Mouse (Mus musculus) embryonic stem cell, embryonic (primary cell): Measurements from ENCODE around the gene Abcb10.

Source experiments
- CTCF ChIA-PET, 4 experiments: fragments of 300-600 bp in 2 of 4; fragments of 350-600 bp in 2 of 4; sonication (Branson Sonifier 250); formaldehyde crosslinking; loops; one replicate each; lab custom pipeline; 2022; ENCODE audit warnings: inconsistent platforms in 2 of 4; lab: Charles Lee
- POLR2A ChIA-PET, 4 experiments: fragments of 300-600 bp in 2 of 4; fragments of 350-600 bp in 2 of 4; sonication (Branson Sonifier 250); formaldehyde crosslinking; loops; one replicate each; lab custom pipeline; 2022; ENCODE audit warnings: antibody characterized with exemption in 4 of 4, inconsistent platforms in 1 of 4; lab: Charles Lee

Gene Abcb10

DNA sequence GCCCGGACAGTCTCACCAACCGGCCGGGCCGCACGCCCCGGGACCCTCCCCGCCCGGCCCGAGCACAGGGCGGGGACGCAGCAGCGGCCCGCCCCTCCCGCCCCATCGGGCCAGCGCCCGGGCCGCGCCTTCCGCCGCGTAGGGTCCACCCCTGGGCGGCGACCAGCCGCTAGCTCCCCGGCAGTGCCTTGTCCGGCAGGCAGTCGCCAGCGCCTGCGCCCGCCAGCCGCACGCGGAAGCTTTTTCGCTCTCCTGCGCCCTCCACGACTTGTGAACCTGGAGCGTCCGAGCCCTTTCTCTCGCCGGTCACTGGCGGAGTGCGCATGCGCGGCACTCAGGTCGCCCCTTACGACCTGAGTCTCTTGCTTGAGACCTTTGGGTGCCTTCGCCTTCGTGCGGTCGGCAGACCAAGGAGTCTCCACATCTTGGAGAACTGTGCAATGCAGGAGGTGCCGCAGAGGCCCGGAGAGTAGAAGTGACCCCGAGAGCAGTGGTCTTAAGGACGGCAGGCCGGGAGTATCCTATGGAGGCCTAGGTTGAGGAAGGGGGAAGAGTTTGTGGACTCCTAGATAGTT lies at the start of gene Abcb10:
TSS of gene Abcb10 (minus strand) at position 297 of the 575 bp plus-strand sequence.
- POLR2A ChIA-PET, result interaction anchor here (0.7 to 2.3 kb wide), 37 partner anchors 9 to 349 kb away, joined by 3 to 26 read pairs (median 4); partner anchors contain the start of genes Nup133 (in 3 of the 4), Taf5l (in 3 of the 4) and Urb2 (in 3 of the 4)
- CTCF ChIA-PET, result interaction anchor here in 3 of 4 experiments (1.0 to 1.8 kb wide), 3 partner anchors 11 to 58 kb away, joined by 4 to 6 read pairs (median 5); no protein-coding TSS in a partner anchor

DNA sequence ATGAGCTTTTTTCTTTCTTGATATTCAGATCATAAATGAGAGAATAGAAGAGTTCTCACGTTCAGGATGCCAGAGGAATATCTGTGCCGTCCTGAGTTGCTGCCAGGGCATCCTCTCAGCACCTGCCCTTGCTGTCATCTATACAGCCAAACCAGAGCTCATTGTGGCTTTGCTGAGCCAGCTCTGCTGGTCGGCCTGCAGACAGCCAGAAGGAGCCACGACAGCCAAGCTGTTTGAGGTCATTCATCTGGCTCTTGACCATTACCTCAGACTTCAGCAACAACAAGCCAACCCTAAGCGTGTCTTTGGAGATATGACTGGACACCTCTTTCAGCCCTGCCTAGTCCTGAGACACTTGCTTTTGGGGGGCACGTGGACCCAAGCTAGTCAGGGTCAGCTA lies 44.9 kb upstream of the Abcb10 start:
- POLR2A ChIA-PET, result interaction anchor here in 3 of 4 experiments (0.6 to 27.9 kb wide), 12 partner anchors 9 to 321 kb away, joined by 3 to 614 read pairs (median 4); partner anchors contain the start of gene Nup133 (in 1 of the 3)

DNA sequence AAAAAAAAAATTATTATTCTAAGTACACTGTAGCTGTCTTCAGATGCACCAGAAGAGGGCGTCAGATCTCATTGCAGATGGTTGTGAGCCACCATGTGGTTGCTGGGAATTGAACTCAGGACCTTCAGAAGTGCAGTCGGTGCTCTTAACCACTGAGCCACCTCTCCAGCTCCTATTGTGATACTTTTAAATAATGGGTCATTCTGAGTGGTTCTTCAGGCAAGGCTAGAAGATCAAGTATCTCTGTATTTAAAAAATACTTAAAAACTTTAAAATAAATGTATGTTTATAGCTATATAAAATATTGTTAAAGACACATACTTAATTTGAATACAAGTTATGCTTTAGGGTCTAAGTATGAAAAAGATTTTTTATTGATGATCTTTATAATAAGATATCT lies 43.3 kb upstream of the Abcb10 start:
- POLR2A ChIA-PET, result interaction anchor here in 3 of 4 experiments (0.9 to 27.9 kb wide), 15 partner anchors 9 to 77 kb away, joined by 3 to 614 read pairs (median 4); partner anchors contain the start of gene Nup133 (in 2 of the 3)
- CTCF ChIA-PET, result interaction anchor here in 3 of 4 experiments (0.7 to 1.8 kb wide), 6 partner anchors 12 to 323 kb away, joined by 3 to 4 read pairs (median 3); no protein-coding TSS in a partner anchor

More for the DNA sequence above, 44.9 kb upstream of the Abcb10 start:
- CTCF ChIA-PET, result interaction anchor here in 1 of 4 experiments (1.4 kb wide), 1 partner anchor 102 kb away, joined by 3 read pairs; no protein-coding TSS in a partner anchor

DNA sequence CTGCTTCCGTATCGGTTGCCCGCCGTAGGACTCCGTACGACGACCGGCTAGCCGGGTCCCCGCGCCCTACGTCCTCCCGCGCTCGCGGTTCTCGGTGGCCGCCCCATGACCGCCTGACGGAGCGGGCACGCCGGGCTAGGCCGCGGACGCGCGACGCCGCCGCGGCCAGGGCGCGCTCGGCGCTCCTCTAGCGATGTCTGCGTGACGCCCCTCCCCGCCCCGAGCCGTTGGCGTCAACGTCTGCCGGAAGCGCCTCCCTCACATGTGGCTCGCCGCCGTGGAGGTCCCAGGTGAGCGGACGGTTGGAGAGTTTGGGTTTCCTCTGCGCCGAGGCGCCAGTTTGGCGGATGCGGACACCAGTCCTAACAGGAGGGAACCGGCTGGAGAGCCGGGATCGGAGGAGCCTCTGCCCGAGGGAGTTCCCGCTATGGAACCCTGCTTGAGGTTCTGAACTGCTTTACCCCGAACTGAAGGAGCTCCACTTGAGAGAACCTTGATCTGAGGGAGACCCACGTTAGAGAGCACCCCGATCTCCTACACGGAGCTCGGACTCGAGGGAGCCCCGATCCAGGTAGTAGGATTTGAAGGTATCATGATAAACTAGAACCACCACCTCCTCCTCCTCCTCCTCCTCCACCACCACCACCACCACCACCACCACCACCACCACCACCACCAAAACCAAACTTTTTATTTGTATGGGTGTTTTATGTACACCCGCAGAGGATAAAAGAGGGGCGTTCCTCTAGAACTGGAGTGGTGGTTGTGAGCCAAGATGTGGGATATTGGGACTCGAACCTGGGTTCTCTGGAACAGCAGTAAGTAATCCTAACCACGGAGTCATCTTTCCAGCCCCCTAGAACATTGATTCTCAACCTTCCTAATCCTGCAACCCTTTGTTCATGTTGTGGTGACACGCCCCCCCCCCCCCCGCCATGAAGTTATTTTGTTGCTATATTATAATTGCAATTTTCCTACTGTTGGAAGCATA lies 38.6 kb upstream of the Abcb10 start, which contains the start of the genes Taf5l and Urb2:
TSS of gene Taf5l (minus strand) at position 161 of the 991 bp plus-strand sequence.
TSS of gene Urb2 (plus strand) at position 272 of the 991 bp plus-strand sequence.
- ChIA-PET CTCF (interaction anchor here in 1 of 4 experiments (1.3 kb wide), 1 partner anchor 10 kb away, joined by 3 read pairs; no protein-coding TSS in a partner anchor), POLR2A (interaction anchor here (0.6 to 27.9 kb wide), 26 partner anchors 9 to 1439 kb away, joined by 3 to 614 read pairs (median 5); partner anchors contain the start of genes Abcb10 (in 3 of the 4) and Nup133 (in 1 of the 4))

DNA sequence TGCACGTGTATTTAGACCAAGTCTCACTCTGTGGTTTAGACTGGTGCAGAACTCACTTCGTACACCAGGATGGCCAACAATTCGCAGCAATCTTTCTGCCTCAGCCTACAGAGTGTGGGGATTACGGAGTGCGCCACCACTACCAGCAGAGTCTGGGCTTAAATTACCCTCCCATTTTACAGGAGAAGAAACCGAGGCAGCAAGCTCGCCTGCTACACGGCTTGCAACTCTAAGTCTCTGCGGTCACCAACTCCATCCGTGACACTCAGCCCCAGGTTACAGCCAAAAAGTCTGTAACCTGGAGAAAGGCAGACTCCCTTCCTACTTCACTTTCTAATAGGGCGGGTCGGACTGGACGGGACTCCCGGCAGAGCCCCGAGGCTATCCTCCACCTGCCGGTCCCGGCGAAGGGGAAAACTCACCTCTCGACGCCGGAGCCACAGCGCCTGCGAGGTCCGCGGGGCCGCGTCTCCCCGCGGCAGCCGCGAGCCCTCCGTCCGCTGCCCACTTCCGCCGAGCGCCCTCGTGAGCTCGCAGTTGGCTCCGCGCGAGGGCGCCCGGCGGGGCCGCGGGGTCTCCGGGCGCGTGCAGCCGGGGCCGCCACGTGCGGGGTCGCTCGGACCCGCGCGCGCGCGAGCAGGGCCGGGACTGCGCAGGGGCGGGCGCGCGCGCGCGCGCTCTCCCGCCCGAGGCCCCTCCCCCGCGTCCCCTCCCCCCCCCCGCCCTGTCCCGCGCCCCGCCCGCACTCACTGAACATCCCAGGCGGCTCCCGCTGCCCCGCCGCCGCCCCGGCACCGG lies 37.7 kb upstream of the Abcb10 start:
- POLR2A ChIA-PET, result interaction anchor here (0.6 to 27.9 kb wide), 20 partner anchors 9 to 308 kb away, joined by 3 to 614 read pairs (median 5); partner anchors contain the start of gene Abcb10 (in 3 of the 4)
- CTCF ChIA-PET, result interaction anchor here in 2 of 4 experiments (1.0 to 1.3 kb wide), 2 partner anchors 9 to 231 kb away, joined by 3 read pairs; no protein-coding TSS in a partner anchor

DNA sequence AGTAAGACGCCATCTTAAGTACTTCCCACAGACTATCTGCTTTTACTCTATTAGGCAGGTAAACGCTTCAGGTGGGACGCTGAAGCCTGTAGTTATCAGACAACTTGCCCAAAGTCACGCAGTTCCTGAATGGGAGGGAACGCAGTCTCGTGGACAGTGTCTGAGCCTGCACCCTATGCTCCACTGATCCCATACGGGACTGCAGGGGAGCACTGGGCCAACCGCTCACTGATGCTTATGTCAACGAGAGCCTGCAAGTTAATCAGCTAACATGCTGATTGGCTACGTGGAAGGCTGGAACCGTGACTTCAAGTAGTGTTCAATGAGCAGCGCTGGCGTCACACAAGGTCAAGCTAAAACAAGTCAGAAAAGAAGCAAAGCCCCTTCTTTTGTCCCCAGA lies 36.9 kb upstream of the Abcb10 start:
- ChIA-PET POLR2A (interaction anchor here (0.7 to 27.9 kb wide), 15 partner anchors 8 to 309 kb away, joined by 3 to 614 read pairs (median 6); partner anchors contain the start of gene Abcb10 (in 1 of the 4)), CTCF (interaction anchor here in 1 of 4 experiments (1.0 kb wide), 1 partner anchor 230 kb away, joined by 3 read pairs; no protein-coding TSS in a partner anchor)

DNA sequence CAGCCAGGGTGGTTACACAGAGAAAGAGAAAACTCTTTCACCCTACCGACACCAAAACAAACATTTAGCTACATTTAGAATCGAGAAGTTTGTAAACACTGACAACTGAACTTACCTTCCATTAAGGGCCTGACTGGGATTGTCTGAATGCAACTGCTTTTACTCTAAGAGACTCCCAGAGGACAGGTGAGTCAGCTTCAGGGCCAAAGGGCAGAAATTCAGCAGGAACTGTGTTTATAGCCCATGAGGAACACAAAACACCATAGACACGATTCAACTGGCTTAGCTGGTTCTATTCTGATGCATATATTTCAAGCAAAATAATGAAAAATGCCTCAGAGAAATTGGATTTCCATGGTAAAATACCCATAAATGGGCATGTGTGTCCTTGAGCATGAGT lies 31.8 kb upstream of the Abcb10 start:
- ChIA-PET CTCF (interaction anchor here in 1 of 4 experiments (1.0 kb wide), 1 partner anchor 11 kb away, joined by 3 read pairs; no protein-coding TSS in a partner anchor), POLR2A (interaction anchor here in 2 of 4 experiments (0.9 to 27.9 kb wide), 12 partner anchors 7 to 389 kb away, joined by 3 to 614 read pairs (median 6); partner anchors contain the start of genes Nup133 (in 1 of the 2), Taf5l (in 1 of the 2) and Urb2 (in 1 of the 2))

DNA sequence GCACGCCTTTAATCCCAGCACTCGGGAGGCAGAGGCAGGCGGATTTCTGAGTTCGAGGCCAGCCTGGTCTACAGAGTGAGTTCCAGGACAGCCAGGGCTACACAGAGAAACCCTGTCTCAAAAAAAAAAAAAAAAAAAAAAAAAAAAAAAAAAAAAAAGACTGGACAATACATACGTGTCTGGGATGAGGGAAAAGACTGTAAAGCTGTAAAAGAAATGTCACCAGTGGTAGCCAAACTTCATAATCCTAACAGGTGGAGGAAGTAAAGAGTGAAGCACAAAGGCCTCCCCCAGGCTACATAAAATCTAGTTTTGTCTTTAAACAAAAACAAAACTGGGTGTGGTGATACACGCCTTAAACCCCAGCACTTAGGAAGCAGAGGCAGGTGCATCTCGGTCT lies 31.4 kb upstream of the Abcb10 start:
- CTCF ChIA-PET, result interaction anchor here in 1 of 4 experiments (1.0 kb wide), 1 partner anchor 12 kb away, joined by 3 read pairs; no protein-coding TSS in a partner anchor
- POLR2A ChIA-PET, result interaction anchor here in 2 of 4 experiments (0.9 to 27.9 kb wide), 10 partner anchors 7 to 390 kb away, joined by 3 to 614 read pairs (median 6); partner anchors contain the start of genes Nup133 (in 1 of the 2), Taf5l (in 1 of the 2) and Urb2 (in 1 of the 2)

DNA sequence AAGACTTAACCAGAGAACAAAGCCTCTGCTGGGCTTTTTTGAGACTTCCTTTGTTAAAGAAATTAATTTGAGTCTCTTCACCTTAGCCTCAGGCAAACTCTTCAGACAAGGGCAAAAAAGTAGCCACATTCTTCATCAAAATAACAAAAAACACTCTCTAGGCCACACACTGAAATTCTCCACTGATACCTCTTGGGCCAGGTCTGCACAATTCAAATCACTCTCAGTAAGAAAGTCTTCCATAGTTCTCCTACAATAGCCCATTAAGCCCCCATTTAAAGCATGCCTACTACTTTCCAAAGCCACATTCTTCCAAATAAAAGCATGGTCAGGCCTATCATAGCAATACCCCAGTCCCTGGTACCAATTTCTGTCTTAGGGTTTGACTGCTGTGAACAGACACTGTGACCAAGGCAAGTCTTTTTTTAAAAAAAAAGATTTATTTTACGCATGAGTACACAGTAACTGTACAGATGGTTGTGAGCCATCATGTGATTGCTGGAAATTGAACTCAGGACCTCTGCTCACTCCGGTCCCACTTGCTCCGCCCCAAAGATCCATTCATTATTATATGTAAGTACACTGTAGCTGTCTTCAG lies 29.2 kb upstream of the Abcb10 start:
- ChIA-PET CTCF (interaction anchor here in 3 of 4 experiments (0.6 to 0.9 kb wide), 4 partner anchors 9 to 62 kb away, joined by 3 to 22 read pairs (median 4); partner anchors contain the start of genes Taf5l (in 1 of the 3) and Urb2 (in 1 of the 3)), POLR2A (interaction anchor here (0.7 to 27.9 kb wide), 24 partner anchors 8 to 205 kb away, joined by 3 to 614 read pairs (median 5); partner anchors contain the start of genes Taf5l (in 4 of the 4), Urb2 (in 3 of the 4) and Nup133 (in 2 of the 4))

DNA sequence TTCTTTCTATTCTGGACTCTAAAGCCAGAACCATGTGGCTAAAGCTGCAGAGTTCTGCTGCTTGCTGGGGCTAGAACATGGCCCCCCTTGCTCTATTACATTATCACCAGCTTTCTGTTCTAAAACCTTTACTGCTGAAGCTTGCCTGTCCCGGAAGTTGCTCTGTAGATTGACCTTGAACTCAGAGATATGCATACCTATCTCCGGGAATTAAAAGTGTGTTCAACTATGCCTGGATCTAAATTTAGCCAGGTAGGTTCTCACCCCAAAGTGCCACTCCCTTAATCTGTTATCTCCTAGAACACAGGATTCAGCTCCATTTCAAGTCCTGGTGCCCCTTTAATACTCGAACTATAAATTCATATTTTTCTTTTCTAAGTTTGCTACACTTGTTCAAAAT lies 28.7 kb upstream of the Abcb10 start:
- POLR2A ChIA-PET, result interaction anchor here (0.7 to 27.9 kb wide), 19 partner anchors 7 to 332 kb away, joined by 3 to 614 read pairs (median 5); partner anchors contain the start of genes Taf5l (in 4 of the 4), Urb2 (in 3 of the 4), Abcb10 (in 1 of the 4) and Nup133 (in 1 of the 4)

DNA sequence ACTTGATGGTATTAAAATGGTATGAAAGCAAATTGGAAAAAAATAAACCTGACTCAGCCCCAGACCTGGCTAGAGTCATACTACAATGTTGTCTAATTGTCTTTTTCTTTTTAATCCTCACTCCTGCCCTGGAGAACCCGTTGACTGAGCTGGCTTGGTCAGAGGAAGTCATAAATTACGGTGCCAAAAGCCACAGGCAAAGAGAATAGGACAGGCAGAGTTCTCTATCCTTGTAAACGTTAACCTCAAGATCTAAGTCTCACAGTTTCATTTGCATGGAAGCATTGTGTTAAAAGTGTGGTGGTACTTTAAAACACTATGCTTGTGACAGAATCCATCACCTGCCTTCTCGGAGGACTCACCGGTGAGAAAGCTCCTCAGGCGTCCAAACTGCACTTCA lies 24.9 kb upstream of the Abcb10 start:
- CTCF ChIA-PET, result interaction anchor here in 1 of 4 experiments (0.9 kb wide), 1 partner anchor 15 kb away, joined by 5 read pairs; no protein-coding TSS in a partner anchor
- POLR2A ChIA-PET, result interaction anchor here in 2 of 4 experiments (1.0 to 27.9 kb wide), 6 partner anchors 4 to 31 kb away, joined by 3 to 614 read pairs (median 24); partner anchors contain the start of genes Taf5l (in 2 of the 2) and Urb2 (in 2 of the 2)

More for the DNA sequence above, 28.7 kb upstream of the Abcb10 start:
- CTCF ChIA-PET, result interaction anchor here in 2 of 4 experiments (0.6 to 0.9 kb wide), 3 partner anchors 10 to 61 kb away, joined by 3 to 22 read pairs (median 4); partner anchors contain the start of genes Taf5l (in 1 of the 2) and Urb2 (in 1 of the 2)

DNA sequence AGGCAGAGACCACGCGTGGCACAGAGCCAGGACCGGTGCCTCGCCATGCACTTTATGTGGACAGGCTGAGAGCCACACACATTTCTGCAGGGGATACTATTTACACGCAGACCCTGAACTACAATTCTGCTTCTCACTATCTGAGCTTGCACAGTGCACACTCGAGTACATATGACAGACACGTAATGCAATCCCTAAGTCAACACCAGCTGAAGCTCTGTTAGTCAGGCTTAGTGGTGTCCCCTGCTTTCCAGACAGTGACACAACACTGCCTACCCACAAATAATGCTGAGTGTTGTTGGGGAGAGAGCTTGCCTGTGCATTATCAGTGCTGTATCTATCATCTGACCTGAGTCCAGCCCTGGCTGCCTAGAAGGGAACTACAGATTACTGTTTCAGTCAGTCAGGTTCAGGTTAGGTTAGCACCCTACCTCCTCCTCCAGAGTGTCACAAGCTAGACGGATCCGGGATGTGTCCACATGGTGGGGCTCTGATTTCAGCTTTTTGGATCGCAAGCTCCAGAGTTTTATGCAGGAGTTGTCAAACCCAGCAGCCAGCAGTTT lies 19.7 kb upstream of the Abcb10 start:
- CTCF ChIA-PET, result interaction anchor here in 3 of 4 experiments (0.5 to 1.7 kb wide), 9 partner anchors 8 to 487 kb away, joined by 3 to 8 read pairs (median 3); partner anchors contain the start of gene Nup133 (in 1 of the 3)

DNA sequence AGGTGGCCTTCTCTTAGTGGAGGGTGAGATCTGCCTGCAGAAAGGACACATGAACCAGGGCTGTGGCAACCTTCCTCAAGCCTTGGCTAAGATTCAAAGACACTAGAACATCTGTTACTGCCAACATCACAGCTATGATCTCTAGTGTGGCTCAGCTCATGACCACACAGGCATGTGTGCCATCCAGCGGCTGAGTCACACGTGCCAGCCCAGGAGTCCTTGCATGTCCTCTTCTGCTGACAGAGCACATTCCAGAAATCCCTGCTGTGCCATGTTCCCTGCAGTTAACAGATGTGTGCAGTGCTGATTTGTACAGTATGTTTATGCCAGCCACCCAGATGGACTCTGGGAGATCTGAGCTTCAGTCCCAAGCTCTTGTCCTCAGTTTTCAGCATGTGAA lies 16.6 kb upstream of the Abcb10 start:
- ChIA-PET POLR2A (interaction anchor here in 3 of 4 experiments (0.6 to 24.3 kb wide), 9 partner anchors 11 to 49 kb away, joined by 3 to 614 read pairs (median 4); partner anchors contain the start of genes Abcb10 (in 1 of the 3), Taf5l (in 1 of the 3) and Urb2 (in 1 of the 3)), CTCF (interaction anchor here in 1 of 4 experiments (0.6 kb wide), 1 partner anchor 13 kb away, joined by 3 read pairs; no protein-coding TSS in a partner anchor)

More for the DNA sequence above, 19.7 kb upstream of the Abcb10 start:
- POLR2A ChIA-PET, result interaction anchor here (0.5 to 24.3 kb wide), 23 partner anchors 8 to 356 kb away, joined by 3 to 614 read pairs (median 6); partner anchors contain the start of genes Abcb10 (in 1 of the 4), Nup133 (in 1 of the 4), Taf5l (in 1 of the 4) and Urb2 (in 1 of the 4)

DNA sequence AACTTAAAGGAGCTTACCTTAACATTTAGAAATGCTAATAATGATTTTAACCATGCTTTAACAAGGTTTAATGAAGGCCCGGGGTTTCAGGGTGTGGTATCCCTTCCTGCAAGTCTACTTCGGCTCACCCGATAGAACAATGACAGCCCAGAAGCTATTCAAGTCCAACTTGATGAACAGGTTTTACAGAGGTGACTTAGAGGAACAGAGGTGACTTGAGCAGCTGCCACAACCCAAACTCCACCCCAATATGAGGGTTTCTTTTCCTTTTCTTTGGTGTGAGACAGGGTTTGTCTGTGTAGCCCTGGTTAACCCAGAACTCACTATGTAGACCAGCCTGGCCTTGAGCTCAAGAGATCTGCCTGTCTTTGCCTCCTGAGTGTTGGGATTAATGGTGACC lies 11.1 kb upstream of the Abcb10 start:
- ChIA-PET CTCF (interaction anchor here (0.5 to 2.9 kb wide), 12 partner anchors 9 to 204 kb away, joined by 3 to 15 read pairs (median 4); partner anchors contain the start of genes Abcb10 (in 1 of the 4) and Nup133 (in 1 of the 4)), POLR2A (interaction anchor here (0.5 to 24.3 kb wide), 36 partner anchors 9 to 350 kb away, joined by 3 to 614 read pairs (median 5); partner anchors contain the start of genes Abcb10 (in 3 of the 4), Nup133 (in 2 of the 4), Taf5l (in 2 of the 4) and Urb2 (in 1 of the 4))
